Mouse (Mus musculus): ENCODE measurements around the gene Polr3h.

- TF ChIP-seq CTCF (IDR thresholded peaks at IDR 0.05; ENCODE audit: borderline replicate concordance, extremely low read depth, insufficient read depth, insufficient read length) (no peak), POLR2A (IDR thresholded peaks at IDR 0.05; ENCODE audit: borderline replicate concordance, extremely low read depth, insufficient read depth, insufficient read length, poor library complexity, severe bottlenecking) (no peak)
These were observed 83.8 kb downstream of the Polr3h start for GRCm38 (mm10) chr15:81842275-81842674.

Data from brain, embryonic 14.5 days (tissue).